Mouse (Mus musculus): ENCODE measurements around the gene Ppbp.

GRCm38 (mm10) chr5:90758020-90758605 is 10.2 kb upstream of the Ppbp start:
- TF ChIP-seq POLR2A (IDR thresholded peaks at IDR 0.05; ENCODE audit: low read depth, low read length) (no peak), CTCF (conservative IDR thresholded peaks at IDR 0.05; ENCODE audit: insufficient read depth, insufficient read length, low read depth, low read length) (no peak)
